Mouse (Mus musculus) induced T-regulatory cell, adult 2 months (primary cell): ENCODE measurements at regions not wholly inside any gene's neighbourhood (a gene's known extent, or its start where the extent isn't known, plus 50 kb on each side); places are given as distances from the start of the nearest gene placed in this dataset.

Source experiments
- DNase-seq: peaks from one replicate; pipeline ENCODE4 v3.0.0-alpha.2; 2012; ENCODE audit warnings: low read depth

DNA sequence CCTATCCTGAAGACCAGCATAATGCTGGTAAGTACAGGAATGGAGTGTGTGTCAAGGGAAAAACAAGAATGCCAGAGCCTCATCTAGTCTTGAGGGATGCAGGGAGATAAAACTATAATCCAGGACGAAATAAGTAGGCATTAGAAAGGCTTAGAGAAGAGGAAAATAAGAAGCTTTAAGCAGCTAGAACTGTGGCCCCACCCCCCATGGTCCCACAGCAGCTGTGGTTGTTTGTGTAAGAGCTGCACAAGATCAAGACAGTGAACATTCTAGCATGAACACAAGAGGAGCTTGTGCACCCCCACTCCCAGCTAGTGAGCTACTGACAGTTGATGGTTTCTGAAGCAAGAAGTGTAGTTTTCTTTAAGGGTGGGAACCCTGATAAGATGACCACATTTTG is 315.9 kb downstream of the Tmem135 start:
- DNase-seq = no peak

DNA sequence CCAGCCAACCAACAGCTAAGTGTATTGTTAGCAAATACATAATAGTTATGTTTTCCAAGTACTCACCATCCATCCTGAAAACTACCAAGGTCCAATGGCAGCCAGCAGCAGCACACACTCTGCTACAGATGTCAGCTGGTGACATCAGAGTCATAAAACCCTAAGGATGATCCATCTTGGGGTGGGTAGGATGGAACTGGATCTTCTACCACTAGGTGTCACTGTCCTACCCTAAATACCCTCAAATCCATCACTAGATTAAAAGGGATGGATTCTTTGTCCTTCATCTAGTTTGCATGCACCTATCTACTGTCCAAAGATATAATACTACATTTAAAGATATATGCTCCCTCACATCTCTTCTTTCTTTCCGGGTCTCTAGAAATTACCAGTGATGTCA is 317.7 kb downstream of the Tmem135 start:
- DNase-seq = peak; percentile 48

DNA sequence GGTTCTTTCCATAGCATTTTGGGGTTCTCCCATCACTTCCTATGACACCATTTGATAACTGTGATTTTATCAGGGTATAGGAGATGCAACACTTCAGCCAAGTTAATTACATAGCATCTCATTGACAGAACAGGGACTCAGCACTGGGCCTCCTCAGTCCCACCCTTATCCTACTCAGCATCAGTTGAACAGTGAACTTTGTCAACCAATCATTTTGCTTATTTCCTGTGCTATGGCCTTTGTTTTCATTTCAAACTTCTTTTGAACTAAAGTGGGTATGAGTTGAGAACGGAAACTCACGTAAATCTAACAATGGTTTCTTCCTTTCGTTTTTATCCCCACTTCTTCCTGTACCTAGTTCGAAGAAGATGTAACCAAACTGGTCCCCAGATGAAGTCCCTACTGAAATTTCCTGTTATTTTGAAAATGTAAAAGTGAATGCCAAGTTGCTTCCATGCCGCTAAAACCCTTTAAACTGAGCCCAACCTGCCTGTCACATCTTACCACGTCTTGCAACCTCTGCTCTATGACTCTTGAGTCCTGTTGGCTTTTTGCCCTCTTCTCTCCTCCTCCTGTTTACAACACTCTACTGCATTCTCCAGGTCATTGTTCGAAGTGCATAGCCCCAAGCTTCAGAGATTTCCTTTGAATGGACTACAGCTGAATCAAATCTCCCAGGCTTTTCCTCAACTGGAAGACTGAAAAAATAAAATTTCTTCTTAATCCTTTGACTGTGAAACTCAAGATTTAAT is 329.9 kb downstream of the Tmem135 start:
- DNase-seq = peak; percentile 5

DNA sequence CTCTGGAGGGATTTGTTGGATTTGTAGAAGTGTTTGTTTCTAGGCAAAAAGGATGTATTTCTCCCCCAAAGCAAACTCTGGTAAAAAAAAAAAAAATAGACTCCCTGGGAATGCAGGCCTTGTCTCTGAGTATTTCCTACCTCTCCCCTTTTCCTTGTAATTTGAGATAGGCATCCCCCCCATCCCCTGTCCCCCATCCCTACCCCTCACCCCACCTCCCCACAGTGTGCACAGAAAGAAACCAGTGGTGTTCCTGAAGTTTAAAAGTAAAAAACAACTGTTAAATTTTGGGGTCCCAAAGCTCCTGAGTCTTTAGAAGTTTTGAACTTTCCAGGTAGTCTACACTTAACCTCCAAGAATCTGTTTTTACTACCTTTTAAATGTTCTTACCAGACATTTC is 334.0 kb downstream of the Tmem135 start:
- no peak for DNase-seq

DNA sequence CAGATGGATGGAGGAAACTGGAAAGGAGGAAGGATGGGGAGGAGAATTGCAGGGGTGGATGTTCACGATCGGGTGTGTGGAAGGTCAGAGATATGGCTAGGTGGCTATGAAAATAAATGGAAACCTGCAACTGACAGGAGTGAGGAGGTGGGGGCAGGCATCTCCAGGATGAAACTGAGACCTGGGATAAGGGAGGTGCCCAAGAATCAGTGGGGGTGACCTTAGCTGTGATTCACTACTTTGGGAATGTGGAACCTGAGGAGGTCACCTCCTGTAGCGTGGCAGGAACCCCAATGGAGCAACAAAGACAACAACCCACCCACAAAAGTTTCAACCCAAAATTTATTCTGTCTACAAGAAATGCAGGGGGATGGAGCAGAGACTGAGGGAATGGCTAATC is 339.6 kb downstream of the Tmem135 start:
- no peak for DNase-seq

DNA sequence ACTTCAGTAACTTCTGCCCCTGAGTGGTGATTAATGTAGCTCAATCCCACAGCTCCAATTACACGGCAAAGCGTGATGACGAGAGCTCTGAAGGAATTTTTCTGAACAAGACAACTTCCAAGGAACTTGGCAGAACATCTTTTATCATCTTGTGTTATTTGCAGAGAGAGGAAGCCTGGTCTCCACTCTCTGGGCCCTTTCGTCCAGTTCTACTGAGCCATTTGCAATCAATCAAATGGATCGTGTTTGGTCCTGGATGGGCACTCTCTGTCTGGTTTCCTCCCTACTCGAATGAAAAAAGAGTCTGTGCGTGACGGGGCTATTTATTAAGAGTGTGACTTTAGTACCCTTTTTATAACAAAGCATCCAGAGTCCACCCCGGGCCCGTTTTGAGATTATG is 340.4 kb downstream of the Tmem135 start:
- DNase-seq = no peak

DNA sequence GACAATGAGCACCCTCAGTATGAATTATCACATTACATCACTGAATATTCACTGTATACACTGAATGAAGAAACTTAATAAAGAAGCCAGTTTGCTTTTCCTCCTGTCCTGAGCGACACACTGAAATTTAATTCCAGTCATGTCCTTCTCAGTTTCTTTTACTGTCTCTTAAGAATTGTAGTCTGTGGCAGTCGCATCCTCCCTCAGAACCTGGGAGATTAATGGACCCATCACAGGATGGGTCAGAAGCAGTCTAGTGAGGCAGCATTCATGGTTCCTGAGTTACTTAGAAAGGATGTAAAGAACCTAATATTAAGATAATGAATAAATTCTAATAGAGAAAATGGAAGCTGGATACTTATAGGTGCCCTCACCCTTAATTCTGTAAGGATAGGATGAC is 349.5 kb downstream of the Tmem135 start:
- no peak for DNase-seq

DNA sequence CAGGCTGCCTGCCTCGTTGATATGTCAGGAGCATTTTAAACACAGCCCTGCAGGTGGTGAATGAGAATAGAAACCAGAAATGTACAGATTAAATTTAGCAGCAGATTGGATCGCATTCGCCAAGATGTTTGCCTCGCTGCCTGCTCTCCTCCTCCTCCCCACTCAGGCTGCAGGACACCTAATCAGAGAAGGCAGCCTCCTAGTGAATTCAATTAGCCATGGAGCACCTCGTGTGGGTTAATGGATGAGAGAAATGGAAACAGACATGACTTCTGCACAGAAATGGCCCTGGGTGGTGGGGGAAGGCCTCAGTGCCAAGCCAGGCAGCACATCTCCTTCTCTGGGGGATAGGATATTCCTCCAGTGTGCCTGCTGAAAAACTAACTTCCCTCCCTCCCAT is 352.8 kb downstream of the Tmem135 start:
- no peak for DNase-seq

DNA sequence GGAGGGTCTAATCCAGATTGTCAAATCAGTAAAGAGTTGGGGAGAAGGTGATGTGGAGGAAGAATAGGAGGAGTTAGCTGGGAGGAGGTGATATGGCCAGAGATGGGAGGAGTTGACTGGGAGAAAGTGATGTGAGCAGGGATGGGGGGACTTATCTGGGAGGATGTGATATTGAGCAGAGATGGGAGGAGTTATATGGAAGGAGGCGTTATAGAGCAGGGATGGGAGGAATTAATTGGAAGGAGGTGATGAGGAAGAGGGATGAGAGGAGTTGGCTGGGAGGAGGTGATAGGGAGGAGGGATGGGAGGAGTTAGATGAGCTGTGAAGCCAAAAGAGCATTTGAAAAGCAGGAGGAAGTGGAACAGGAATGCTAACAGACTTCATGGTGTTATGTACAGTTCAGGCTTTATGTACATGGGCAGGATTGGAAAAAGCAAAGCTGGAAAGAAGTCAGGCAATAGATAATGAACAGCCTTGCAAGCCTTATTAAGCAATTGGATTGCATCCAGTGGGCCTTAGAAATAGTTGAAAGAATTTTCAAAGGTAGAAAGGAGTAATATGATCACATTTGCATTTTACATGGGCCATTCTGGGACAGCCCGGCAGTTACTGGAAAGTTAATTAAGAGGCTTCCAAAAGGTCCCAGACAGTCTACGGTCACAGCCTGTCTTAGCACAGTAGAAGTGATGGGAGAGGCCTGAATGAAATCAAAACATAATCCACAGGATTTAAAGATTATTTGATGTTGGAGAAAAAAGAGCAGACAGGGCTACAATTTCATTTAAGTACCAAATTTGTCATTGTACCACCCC is 357.4 kb downstream of the Tmem135 start:
- DNase-seq = no peak

DNA sequence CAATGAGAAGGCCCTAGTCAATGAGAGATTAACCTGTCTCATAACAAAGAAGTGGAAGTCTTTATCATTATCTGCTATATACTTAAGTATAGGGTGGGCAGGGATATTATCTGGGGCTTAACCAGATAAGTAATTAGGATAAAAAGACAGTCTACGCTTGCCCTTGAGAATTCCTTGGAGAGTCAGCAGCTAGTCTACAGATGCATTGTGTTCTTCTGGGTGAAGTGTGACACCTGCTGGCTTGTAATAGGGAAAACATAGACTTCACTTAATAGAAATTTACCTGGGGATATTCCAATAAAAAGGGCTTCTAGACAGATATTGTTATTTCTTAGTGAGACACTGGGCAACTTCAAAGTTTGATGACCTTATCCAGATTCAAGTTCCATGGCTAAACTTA is 361.0 kb downstream of the Tmem135 start:
- DNase-seq = no peak

DNA sequence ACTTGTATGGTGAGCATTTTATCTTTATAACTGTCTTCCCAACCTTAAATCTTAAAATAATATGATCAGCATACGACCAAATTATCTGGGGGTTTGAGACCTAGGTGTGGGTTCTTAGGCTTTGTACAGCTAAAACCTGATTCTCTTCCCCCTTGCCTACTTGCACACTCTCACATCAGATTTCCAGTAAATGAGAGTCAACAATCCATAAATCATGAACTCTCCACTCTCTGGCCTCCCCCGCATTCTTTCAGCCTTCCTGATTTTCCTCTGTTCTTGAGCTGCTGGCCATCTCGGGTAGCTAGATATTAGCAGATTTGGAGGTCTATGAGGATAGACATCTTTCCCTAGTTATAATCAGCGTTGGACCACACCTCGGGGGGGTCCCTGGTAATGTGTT is 362.7 kb downstream of the Tmem135 start:
- DNase-seq = no peak

DNA sequence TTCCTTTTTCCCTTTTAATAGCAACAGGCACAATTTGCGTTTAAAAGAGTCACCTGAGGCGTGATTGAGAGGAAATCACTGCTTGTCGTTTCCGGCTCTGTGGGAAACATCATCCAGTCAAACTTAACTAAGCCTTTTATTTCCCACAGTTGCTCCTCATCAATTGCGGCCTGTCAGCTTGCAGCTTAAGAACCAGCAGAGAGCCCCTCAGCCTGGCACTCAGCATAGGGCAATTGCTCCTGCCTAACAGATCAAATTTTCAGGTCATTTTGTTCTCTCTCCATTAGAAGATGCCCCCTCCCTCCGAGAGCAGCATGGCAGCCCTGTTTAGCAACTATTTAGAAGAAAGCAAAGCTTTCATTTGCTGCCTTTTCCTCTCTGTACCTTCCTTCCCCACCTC is 363.9 kb downstream of the Tmem135 start:
- no peak for DNase-seq

DNA sequence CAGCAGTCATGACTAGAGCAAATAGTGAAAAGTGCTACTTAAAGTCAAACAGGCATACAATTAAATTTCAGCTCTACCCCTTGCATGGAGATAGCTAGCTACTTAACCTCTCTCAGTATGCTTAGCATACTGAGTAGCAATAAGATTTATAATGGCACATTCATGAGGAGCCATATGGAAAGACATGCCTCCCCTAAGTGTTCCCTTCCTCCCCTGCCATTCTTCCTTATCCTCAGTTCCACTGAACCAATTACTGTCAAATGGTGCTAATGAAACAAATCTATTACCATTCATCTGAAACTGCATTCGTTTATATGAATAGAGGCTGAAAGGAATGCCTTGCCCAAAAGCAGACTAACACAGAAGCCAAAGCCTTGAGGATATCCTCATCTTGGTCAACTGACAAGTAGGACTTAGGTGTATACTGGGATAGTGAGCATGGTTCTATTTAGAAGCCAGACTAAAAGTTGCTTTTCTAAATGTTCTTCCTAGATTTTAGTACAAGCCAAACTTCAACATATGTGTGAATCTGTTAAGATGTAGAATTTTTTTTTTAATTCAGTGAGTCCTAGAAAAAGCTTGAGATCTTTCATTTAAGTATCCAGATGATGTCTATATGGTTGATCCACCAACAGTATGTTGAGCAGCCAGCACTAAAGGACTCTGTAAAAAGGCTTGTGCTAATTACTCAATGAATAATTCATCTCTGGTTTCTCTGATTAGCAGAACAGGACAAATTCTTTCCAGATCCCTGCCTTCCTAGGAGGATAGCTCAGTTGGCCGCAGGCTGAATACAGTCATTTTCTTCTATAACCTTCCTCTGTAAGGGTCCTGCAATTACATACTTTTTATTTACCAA is 368.7 kb downstream of the Tmem135 start:
- DNase-seq = no peak

DNA sequence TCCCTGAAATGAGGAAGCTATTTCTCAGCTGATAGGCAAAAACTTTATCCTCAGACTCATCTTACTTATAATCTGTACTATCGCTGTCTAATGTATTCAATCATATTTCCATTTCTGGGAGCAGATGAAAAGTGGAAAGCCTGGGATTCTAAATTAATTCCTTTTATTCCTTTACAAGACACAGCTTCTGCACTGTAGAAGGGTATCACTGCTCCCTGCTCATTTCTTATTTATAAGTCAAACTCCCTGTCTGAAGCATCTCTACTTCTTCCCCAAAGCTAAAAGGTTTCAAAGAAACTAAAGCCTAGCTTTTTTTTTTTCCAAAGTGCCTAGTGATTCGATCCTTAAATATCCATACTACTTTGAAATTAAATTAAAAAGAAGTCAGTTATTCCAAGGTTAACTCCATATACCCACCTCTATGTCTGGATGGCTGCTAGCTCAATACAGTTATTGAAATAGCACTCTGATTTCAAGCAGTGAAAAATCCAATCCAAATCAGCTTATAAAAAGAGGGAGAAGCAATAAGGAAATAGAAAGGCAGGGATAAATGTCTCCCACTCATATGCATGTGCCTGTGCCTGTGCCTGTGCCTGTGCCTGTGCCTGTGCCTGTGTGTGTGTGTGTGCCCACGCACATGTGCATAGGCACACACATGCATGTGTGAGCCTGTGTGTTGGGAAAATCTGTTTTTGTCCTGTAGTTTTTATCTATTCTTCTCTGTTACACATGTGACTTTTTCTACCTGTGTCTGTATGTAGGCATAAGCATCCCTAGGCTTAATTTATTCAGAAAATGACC is 380.6 kb downstream of the Tmem135 start:
- DNase-seq = no peak

DNA sequence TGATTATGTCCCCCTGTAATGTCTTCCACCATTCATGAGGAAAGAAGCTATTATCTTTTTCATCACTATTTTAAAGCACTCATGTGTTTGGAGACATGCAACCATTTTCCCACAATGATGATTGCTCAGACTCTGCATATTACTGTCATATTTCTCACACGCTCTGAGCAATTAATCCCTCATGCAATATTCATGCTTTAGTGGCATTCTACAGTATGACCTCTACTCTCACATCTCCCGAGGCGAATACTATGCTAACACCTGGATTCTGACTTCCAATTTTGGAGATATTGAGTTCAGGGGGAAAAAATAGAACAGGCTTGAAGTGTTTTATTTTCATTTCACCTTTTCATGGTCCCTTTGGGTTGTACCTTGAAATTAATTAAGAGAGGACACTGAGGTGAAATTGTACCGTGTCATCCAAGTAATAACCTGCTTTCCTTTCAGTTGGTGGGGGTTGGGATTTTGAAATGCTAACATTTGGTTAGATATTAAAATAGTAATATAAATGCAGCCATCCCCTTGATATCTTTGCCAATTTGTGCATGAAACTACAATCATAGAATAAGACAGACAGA is 405.1 kb downstream of the Tmem135 start:
- no peak for DNase-seq

DNA sequence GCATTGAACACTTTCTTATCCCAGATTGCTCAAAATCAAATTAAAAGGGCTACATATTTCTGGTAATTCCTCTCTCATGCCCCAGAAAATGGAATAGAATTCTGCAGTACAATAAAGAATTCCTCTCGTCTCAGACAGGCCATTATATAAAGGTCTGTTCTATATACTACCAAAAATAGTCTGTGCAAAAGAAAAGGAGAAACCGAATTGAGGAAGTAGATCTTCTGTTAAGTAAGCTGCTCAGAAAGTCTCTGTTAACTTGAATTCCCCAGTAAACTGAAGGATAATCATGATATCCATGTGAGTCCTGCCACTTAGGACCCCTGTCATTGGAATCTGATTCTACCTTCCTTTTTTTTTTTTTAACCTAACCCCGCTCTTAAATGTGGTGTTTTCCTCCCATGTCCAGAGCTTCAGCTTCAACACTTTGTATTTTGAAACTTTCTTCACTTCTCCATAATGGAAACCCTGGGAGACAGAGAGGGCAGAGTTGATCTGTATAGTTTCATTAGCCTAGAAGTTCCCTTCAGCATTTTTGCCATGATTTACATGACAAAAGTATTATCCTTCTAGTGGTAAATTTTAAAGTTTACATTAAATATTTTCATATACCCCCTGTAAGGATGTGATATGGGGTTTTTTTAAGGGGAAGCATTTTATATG is 406.1 kb downstream of the Tmem135 start:
- DNase-seq = no peak

DNA sequence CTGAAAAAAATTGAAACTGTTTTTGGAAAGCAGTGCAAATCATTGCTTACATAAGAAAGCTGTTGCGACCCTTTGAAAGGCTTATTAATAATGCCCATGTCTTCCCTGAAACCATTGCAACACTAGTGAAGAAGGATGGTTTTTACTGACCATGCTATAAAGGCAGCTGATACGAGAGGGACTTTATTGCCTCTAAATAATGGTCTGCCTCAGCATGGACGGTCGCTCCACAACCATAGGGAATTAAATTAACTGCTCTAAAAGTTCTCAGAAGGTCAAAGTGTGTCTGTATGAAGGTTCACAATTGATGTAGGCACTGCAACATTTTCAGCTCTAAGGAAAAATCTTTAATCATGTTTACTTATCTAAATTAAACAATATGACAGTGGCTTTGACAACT is 429.6 kb downstream of the Tmem135 start:
- DNase-seq = no peak

DNA sequence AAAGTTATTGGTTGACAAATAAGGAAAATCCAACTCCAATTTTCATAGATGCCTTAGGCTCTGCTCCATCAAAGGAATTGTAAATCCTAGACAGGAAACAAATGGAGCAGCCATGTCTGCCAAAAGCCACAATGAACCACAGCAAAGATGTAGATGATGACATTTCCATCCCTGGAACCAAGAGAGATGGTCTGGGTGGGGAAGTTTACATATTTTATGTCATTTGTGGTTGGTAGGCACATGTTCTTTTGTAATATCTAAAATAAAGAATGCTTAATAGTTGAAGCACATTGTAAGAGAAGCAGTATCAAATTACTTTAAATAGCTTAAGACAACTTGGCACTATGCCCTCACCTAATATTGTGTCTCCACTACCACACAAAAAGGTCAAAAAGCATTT is 443.2 kb downstream of the Tmem135 start:
- no peak for DNase-seq

DNA sequence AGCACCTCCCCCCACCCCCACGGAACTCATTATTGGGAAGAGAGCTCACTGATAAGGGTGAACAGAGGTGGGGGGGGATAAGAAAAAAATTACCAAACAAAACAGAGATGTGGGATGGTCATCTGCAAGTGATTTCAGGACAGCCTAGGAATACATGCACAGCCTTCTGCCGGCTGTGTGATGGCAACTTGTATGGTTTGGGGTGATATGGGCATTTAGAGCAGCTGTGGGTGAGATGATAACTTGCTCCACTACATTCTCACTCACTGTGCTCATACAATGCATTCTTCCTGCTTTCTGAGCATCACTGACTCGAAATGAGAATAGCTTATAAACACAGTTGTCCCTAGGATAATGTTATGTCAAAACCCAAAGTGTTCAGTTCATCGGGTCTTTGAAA is 443.8 kb downstream of the Tmem135 start:
- no peak for DNase-seq

DNA sequence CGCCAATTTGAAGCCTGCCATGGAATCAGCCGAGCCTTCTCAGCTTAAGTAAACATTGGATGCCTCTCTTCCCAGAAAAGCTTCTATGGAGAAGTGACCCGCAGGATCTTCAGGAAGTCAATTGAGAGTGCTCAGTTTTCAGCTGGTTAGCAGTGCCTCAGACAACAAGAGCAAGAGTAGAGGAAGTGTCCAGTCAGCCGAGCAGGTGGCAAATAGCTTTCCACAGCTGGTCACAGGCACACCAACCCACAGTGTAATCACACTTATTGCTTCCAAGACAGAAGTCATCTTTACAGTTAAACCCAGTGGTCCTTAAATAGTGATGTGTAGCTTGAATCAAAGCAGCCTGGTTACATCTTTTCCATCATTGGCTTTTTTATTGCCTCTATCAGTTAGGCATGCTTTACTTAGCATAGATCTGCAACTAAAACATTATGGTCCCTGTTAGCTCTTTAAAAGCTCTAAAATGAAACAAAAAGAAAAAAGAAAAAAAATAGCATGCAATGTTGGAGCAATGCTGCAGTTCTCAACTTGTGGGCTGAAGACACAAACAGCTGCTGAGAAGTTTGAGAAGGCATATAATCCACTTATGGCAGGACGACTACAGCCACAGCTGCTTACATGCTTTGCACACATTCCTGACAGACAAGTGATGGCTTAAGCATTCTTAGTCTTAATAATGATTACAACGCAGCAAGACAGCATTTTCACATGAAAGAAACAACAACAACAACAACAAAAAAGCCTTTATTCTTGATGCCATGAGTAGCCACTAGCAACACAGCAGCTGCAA is 444.5 kb downstream of the Tmem135 start:
- no peak for DNase-seq
